Mouse (Mus musculus): ENCODE measurements around the gene P2rx6. TPM values are rescaled to one million over a fixed set of nuclear protein-coding genes. Genes with fewer than 3 reads are reported as not detected.

The P2rx6 gene
- polyA plus RNA-seq (2015; fragmentation: Nextera tagmentation; extraction: Ambion mirVana), result 0.08 and 0.32 TPM in 2 replicates

DNA sequence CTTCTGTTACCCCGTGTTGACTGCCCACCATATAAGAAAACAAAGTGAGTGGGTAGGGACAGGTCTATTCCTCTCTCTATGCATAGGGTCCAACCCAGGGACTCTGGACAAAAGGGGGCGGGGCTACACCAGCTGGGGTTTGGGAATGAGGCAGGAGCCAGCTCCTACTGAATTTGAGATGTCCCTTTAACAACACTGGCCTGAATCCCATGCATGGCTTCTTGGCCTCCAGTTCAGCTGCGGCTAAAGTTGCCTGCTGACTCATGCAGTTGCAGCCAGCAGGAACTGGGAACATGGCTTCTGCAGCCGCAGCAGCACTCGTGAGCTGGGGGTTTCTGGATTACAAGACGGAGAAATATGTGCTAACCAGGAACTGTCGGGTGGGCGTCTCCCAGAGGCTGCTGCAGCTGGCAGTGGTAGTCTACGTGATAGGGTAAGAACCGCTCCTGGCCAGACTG lies at the start of gene P2rx6:
Gene P2rx6, plus strand, starts transcription at position 135 of the 458 bp plus-strand sequence.
- Histone ChIP-seq H3K27me3 (peaks cover 53% of the 10 kb centered on the region), H3K4me1 (peaks cover 29% of the 10 kb centered on the region), H3K4me3 (peak within 1 kb of the TSS; percentile 30), H3K36me3 (no peaks in the 10 kb centered on the region), H3K9me3 (no peaks in the 10 kb centered on the region), H3K9ac (peak within 1 kb of the TSS; percentile 46; the same call in 1 of the 2 replicates), H3K27ac (peak within 1 kb of the TSS; percentile 11; the same call in 1 of the 2 replicates), H3K4me2 (peak within 1 kb of the TSS; percentile 58)
- peak; percentile 60 for ATAC-seq (ENCODE audit: insufficient number of reproducible peaks, insufficient read depth, low FRiP score, low TSS enrichment, low read depth)
- under 1% methylated on average over 10 of the region's 10 CpGs for whole genome bisulfite sequencing

GRCm38 (mm10) chr16:17518910-17519309 lies 42.8 kb upstream of the P2rx6 start:
- Histone ChIP-seq H3K4me1 (no peaks in the 10 kb centered on the region), H3K9ac (no peak overlapping the region), H3K27ac (no peak overlapping the region), H3K36me3 (peaks cover 98% of the 10 kb centered on the region), H3K27me3 (no peaks in the 10 kb centered on the region), H3K4me3 (no peak overlapping the region), H3K9me3 (no peaks in the 10 kb centered on the region), H3K4me2 (no peak overlapping the region)
- WGBS, result 87% methylated on average over 2 of the region's 2 CpGs
- ATAC-seq (ENCODE audit: insufficient number of reproducible peaks, insufficient read depth, low FRiP score, low TSS enrichment, low read depth), result no peak

GRCm38 (mm10) chr16:17524156-17524555 lies 37.5 kb upstream of the P2rx6 start:
- no peaks in the 10 kb centered on the region for H3K9me3 ChIP-seq
- peaks cover 97% of the 10 kb centered on the region for H3K36me3 ChIP-seq
- no peak overlapping the region for H3K27ac ChIP-seq
- H3K4me2 ChIP-seq, result no peak overlapping the region
- ATAC-seq (ENCODE audit: insufficient number of reproducible peaks, insufficient read depth, low FRiP score, low TSS enrichment, low read depth), result no peak
- WGBS, result 94% methylated on average over 11 of the region's 11 CpGs
- H3K4me1 ChIP-seq, result no peaks in the 10 kb centered on the region
- no peaks in the 10 kb centered on the region for H3K27me3 ChIP-seq
- H3K4me3 ChIP-seq, result no peak overlapping the region
- no peak overlapping the region for H3K9ac ChIP-seq

GRCm38 (mm10) chr16:17525524-17525923 lies 36.2 kb upstream of the P2rx6 start:
- no peak overlapping the region for H3K4me2 ChIP-seq
- no peak overlapping the region for H3K9ac ChIP-seq
- H3K4me3 ChIP-seq, result no peak overlapping the region
- WGBS, result 85% methylated on average over 3 of the region's 3 CpGs
- ATAC-seq (ENCODE audit: insufficient number of reproducible peaks, insufficient read depth, low FRiP score, low TSS enrichment, low read depth), result no peak
- peaks cover 84% of the 10 kb centered on the region for H3K36me3 ChIP-seq
- H3K4me1 ChIP-seq, result peaks cover 8% of the 10 kb centered on the region
- no peaks in the 10 kb centered on the region for H3K9me3 ChIP-seq
- no peaks in the 10 kb centered on the region for H3K27me3 ChIP-seq
- no peak overlapping the region for H3K27ac ChIP-seq

- Histone ChIP-seq H3K4me1 (peaks cover 8% of the 10 kb centered on the region), H3K9me3 (no peaks in the 10 kb centered on the region), H3K4me2 (no peak overlapping the region), H3K27me3 (no peaks in the 10 kb centered on the region), H3K9ac (no peak overlapping the region), H3K27ac (no peak overlapping the region), H3K4me3 (no peak overlapping the region), H3K36me3 (peaks cover 77% of the 10 kb centered on the region)
- 89% methylated on average over 6 of the region's 6 CpGs for WGBS
- ATAC-seq (ENCODE audit: insufficient number of reproducible peaks, insufficient read depth, low FRiP score, low TSS enrichment, low read depth), result no peak
These were observed 35.5 kb upstream of the P2rx6 start for GRCm38 (mm10) chr16:17526223-17526622.

DNA sequence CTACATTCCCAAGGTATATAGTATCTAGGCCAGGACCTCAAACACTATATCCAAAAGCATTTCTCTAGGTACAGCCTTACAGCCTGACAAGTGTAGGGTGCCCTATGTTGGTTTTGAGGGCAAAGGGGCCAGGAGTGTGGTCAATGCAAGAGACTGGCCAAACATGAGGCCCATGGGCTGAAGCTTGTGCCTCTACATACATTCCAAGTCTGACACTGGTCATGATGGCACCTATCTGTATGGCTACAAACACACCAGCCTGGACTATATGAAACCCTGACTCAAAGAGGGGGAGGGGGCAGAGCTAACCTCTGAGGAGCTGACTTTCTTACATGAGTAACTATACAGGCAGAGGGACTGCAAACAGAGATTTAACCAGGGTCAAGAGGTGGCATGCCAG lies 34.1 kb upstream of the P2rx6 start:
- Histone ChIP-seq H3K9me3 (no peaks in the 10 kb centered on the region), H3K9ac (no peak overlapping the region), H3K4me1 (peaks cover 15% of the 10 kb centered on the region), H3K27ac (no peak overlapping the region), H3K4me2 (no peak overlapping the region), H3K27me3 (no peaks in the 10 kb centered on the region), H3K4me3 (no peak overlapping the region), H3K36me3 (peaks cover 63% of the 10 kb centered on the region)
- no peak for ATAC-seq (ENCODE audit: insufficient number of reproducible peaks, insufficient read depth, low FRiP score, low TSS enrichment, low read depth)

GRCm38 (mm10) chr16:17528276-17528675 lies 33.4 kb upstream of the P2rx6 start:
- Histone ChIP-seq H3K9ac (0 out of 2 replicates have a peak overlapping the region, but pooled peaks have one; percentile 17), H3K4me1 (peaks cover 15% of the 10 kb centered on the region), H3K27ac (no peak overlapping the region), H3K9me3 (no peaks in the 10 kb centered on the region), H3K4me3 (no peak overlapping the region), H3K4me2 (no peak overlapping the region), H3K27me3 (no peaks in the 10 kb centered on the region), H3K36me3 (peaks cover 56% of the 10 kb centered on the region)
- WGBS, result 87% methylated on average over 13 of the region's 13 CpGs
- ATAC-seq (ENCODE audit: insufficient number of reproducible peaks, insufficient read depth, low FRiP score, low TSS enrichment, low read depth), result no peak

DNA sequence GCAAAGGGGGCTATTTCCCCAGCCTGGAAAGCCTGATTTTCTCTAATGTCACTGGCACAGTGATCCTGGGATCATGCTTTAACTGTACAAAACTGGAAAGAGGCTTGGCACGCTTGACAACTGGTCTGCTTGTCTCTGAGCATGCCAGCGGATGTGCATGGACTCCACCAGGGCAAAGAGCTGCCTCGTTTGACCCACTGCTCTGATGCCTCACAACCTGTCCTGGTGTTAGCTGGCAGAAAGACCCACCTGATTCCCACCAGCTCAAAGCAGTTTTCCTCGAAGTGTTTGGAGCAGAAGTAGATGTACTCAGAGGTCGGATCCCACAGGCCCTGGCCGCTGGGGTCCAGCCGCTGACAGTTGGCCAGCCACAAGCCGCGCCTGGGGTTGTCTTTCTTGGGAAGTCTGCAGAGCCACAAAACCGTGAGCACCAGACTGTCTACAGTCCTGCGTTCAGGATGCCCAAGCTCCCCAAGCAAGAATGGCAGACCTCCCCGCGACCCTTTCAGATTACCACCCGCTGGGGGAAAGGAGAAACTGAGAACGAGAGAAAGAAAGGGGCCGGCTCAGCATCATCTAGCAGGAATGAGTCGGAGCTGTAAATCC lies 31.6 kb upstream of the P2rx6 start:
- H3K4me3 ChIP-seq, result peak overlapping the region; percentile 64
- H3K27me3 ChIP-seq, result no peaks in the 10 kb centered on the region
- H3K9me3 ChIP-seq, result no peaks in the 10 kb centered on the region
- peaks cover 40% of the 10 kb centered on the region for H3K36me3 ChIP-seq
- 16% methylated on average over 17 of the region's 17 CpGs for WGBS
- ATAC-seq (ENCODE audit: insufficient number of reproducible peaks, insufficient read depth, low FRiP score, low TSS enrichment, low read depth), result no peak
- H3K9ac ChIP-seq, result peak overlapping the region; percentile 86
- peak overlapping the region; percentile 97 for H3K27ac ChIP-seq
- peak overlapping the region; percentile 76 for H3K4me2 ChIP-seq
- peaks cover 15% of the 10 kb centered on the region for H3K4me1 ChIP-seq

- no peaks in the 10 kb centered on the region for H3K27me3 ChIP-seq
- peak; percentile 93 for ATAC-seq (ENCODE audit: insufficient number of reproducible peaks, insufficient read depth, low FRiP score, low TSS enrichment, low read depth)
- H3K4me1 ChIP-seq, result peaks cover 15% of the 10 kb centered on the region
- no peaks in the 10 kb centered on the region for H3K9me3 ChIP-seq
- H3K4me2 ChIP-seq, result peak within 1 kb of the TSS; percentile 76
- H3K4me3 ChIP-seq, result peak within 1 kb of the TSS; percentile 64
- H3K9ac ChIP-seq, result peak within 1 kb of the TSS; percentile 86
- peak within 1 kb of the TSS; percentile 97 for H3K27ac ChIP-seq
- H3K36me3 ChIP-seq, result peaks cover 34% of the 10 kb centered on the region
- WGBS, result under 1% methylated on average over 67 of the region's 67 CpGs
These were observed 30.9 kb upstream of the P2rx6 start, which contains the start of gene Thap7 for GRCm38 (mm10) chr16:17530640-17531288. TSS of gene Thap7 (minus strand) at chr16:17531136.

DNA sequence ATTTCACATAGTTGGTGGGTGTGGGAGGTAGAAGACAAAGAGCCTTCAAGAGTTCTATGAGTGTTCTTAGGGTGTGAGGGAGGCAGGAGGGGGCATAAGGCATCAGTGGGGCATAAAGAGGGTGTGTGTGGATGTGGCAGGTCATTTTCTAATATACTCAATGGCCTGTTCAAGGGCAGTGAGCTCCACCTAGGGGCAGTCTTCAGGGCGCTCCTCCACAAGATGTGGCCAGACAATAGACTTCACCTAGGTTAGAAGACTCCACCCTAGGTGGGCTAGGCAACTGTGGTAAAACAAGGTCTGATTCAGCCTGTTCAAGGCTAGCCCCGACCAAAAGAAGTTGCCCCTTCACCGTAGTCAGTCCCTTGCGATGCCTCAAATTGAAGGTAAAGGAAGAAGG lies 29.4 kb upstream of the P2rx6 start:
- no peak overlapping the region for H3K4me3 ChIP-seq

GRCm38 (mm10) chr16:17532676-17533329 lies 28.9 kb upstream of the P2rx6 start:
- Histone ChIP-seq H3K4me1 (peaks cover 15% of the 10 kb centered on the region), H3K9me3 (no peaks in the 10 kb centered on the region), H3K9ac (no peak overlapping the region), H3K36me3 (peaks cover 13% of the 10 kb centered on the region), H3K4me2 (no peak overlapping the region), H3K4me3 (no peak overlapping the region), H3K27ac (no peak overlapping the region), H3K27me3 (no peaks in the 10 kb centered on the region)
- 74% methylated on average over 14 of the region's 14 CpGs for WGBS
- ATAC-seq (ENCODE audit: insufficient number of reproducible peaks, insufficient read depth, low FRiP score, low TSS enrichment, low read depth), result no peak

More for the DNA sequence above, 29.4 kb upstream of the P2rx6 start:
- WGBS, result 58% methylated on average over 4 of the region's 4 CpGs
- Histone ChIP-seq H3K4me1 (peaks cover 15% of the 10 kb centered on the region), H3K9me3 (no peaks in the 10 kb centered on the region), H3K27me3 (no peaks in the 10 kb centered on the region), H3K4me2 (0 out of 2 replicates have a peak overlapping the region, but pooled peaks have one; percentile 76), H3K9ac (no peak overlapping the region), H3K36me3 (peaks cover 19% of the 10 kb centered on the region), H3K27ac (no peak overlapping the region)
- no peak for ATAC-seq (ENCODE audit: insufficient number of reproducible peaks, insufficient read depth, low FRiP score, low TSS enrichment, low read depth)
